Mouse (Mus musculus): ENCODE measurements around the gene Stard13.

Stard13 gene

GRCm38 (mm10) chr5:151103284-151103683, 130.4 kb downstream of the Stard13 start:
- no peak for DNase-seq

DNA sequence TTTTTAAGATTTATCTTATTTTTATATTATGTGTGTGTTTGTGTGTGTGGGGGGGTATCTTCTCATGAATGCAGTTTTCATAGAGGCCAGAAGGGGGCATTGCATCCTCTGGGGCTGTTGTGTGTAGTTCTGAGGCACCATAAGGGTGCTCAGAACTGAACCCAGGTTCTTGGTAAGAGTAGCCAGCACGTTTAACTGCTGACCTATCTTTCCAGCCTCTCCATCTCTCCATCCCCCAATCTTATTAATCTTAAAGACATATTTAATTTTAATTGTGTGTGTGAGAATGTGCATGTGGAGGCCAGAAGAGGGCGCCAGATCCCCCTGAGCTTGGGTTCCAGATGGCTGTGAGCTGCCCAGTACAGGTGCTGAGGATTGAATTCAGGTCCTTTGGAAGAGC, 131.4 kb downstream of the Stard13 start:
- DNase-seq = no peak

DNA sequence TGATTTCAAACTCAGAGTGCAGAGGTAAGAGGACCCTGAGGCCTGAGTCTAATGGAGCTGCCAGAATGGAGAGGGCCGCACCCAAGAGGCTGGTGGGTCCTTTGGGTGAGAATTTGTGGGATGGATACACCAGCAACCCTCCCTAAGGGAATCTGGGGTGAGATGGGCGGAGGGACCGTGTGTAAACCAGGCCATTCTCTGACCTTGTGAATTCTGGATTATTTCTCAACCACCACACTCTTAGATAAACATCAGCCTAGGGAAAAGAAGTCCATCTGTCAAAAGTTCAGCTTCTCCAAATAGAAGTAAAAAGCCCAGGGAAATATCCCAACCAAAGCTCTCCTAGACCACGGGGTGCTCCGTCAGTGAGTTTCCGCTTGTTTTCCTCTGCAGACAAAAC, 137.6 kb downstream of the Stard13 start:
- DNase-seq = no peak

DNA sequence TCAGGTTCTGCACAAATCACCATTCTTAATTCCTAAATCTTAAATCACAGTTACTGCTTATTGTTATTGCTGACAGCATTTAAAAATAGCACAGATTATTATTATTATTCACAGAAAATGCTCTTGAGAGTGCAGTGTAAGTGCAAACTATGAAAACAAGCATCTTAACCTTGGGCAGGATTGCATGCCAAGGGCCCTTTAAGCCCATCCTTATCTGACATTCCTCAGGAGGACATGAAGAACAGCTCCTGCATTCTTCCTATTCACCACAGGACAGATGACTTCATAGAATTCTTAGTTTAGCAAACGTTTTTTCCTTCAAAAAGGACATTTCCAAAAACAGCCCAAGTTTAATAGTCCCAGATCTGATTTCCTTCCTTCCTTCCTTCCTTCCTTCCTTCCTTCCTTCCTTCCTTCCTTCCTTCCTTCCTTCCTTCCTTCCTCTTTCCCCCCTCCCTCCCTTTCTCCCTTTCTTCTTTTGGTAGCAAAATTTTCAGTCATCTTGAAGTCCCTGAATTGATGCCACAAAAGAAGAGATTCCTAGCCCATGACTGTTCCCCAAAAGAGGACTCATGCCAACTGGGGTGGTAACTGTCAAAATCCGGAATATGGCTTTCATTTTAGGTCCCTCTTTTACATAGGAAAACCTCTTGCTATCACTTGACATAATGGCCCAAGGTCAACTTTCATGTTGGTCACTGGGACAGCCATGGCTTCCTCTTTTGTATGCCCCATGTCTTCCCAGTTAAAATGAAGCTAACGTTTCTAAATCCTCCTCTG, 140.6 kb downstream of the Stard13 start:
- no peak for DNase-seq

DNA sequence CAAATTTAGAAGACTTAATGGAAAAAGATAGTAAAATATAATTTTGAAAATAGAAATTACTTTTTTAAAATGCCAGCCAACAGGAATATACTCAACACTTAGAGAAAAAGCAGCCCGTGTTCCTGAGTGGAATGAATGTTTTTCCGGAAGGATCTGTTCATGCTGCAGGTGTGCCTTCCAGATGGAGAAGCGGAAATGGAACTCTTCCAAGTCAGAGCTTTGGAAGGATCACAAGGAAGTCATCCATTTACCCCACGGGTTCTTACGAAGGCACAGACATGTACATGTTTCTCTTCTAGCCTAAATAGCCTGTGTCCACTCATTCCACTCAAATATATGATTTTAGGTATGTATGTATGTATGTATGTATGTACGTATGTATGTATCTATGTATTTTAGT, 142.6 kb downstream of the Stard13 start:
- no peak for DNase-seq

- DNase-seq = no peak
Observed at GRCm38 (mm10) chr5:151089201-151089600, 144.4 kb downstream of the Stard13 start.

DNA sequence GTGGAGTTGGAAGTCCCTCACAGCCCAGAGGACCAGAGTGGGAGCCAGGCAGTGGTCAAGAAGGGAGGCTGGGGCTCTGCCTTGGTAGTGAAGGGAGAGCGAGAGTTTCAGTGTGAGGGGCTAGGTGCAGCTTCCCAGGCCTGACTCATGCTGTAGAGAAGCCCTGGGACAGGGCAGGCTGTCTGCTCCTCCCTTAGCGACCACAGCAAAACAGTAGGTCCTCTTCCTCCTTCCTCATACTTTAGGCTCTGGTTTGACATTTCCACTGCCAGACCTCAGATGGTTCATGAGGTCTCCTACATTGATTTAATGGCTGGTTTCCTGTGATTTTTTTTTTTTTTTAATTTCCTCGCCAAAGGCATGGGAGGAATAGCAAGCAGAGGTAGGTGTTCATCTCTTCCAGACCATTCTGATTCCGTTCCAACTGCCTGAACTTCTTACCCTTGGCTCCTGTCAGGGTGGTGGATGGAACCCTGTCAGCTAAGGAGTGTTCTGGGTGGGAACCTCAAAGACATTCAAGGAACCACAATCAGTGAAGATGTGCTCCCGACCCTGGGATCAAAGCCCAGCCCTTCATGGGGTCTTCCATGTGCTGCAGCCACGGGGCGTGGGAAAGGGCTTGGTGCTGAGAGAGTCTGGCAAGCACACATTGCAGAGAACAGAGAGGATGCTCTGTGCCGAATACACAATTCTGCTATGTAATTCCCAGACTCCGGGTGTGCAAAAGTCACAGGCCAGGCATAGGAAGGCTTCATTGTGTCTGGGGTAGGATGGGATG, 147.0 kb downstream of the Stard13 start:
- DNase-seq = peak in 1 of 2 experiments; percentile 10

GRCm38 (mm10) chr5:151085749-151086148, 147.9 kb downstream of the Stard13 start:
- DNase-seq = no peak

DNA sequence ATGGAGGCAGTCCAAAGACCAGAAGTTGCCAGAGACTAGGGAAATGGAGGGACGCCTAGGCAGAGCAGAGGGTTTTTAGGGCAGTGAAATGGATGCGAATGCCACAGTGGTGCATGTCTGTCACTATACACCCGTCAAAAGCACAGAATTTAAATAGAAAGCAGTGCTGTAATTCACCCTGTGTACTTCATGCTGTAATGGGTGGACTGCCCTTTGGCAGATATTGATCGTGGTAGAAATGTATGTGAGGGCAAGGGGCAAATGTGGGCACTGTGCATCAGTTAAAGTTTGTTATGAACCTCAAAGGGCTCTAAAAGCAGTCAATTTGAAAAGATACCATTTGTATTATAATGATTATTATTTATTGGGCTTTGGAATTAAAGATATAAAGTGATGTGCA, 153.4 kb downstream of the Stard13 start:
- no peak for DNase-seq

- DNase-seq = no peak
Observed at GRCm38 (mm10) chr5:151077953-151078352, 155.7 kb downstream of the Stard13 start.

GRCm38 (mm10) chr5:151076917-151077316, 156.7 kb downstream of the Stard13 start:
- no peak for DNase-seq

- DNase-seq = no peak
Observed at GRCm38 (mm10) chr5:151074282-151074681, 159.4 kb downstream of the Stard13 start.

DNA sequence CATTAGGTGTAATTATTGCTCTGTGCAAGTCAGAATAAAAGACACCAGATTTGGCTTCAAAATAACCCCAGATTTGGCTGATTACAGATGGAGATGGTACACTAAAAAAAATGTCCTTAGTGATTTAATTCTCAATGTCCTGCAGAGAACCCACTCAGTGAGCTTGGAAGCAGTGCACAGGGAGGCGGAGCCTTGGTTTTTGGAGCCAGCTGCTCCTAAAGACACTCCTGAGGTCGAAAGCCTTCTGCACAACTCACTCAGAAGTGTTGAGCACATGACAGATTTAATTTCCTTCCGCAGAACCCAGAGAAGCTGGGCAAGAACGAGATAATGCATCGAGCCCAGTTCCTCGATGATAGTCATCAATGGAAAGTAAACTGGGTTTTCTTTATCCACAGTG, 162.2 kb downstream of the Stard13 start:
- no peak for DNase-seq

DNA sequence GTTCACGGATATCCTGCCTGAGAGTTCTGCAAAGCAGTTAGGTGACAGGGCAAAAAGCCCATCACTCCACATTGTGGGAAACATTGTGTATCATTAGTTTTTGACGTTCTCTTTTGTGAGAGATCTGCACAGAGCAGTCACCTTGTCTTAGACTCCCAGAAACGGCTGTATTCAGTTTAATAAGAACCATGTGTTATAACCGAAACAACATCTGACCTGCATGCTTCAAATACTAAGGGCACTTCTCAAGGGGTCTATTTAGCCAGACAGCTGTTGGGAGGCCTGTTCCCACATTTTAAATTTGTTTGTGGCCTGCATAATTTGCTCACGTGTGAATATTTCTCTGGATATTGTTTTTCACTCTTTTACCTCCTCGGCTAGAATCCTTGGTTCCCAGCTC, 162.7 kb downstream of the Stard13 start:
- no peak for DNase-seq

DNA sequence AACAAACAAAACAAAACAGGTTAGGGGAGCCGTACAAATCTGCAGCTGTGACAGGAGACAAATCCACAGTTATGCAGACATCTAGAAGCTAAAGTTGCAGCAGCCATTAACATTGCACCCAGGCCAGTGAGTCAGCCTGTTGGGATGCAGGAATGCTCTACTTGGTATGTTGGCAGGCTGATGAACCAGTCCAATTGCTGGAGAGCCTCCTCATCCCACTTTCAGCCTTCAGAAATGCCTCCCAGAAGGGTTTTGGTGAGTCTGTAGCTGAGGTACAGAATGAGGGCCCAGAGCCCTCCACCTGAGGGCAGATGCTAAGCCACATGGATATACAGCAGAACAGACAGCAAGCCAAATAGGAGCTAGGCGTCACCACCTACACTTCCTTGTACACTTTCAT, 164.1 kb downstream of the Stard13 start:
- DNase-seq = no peak

DNA sequence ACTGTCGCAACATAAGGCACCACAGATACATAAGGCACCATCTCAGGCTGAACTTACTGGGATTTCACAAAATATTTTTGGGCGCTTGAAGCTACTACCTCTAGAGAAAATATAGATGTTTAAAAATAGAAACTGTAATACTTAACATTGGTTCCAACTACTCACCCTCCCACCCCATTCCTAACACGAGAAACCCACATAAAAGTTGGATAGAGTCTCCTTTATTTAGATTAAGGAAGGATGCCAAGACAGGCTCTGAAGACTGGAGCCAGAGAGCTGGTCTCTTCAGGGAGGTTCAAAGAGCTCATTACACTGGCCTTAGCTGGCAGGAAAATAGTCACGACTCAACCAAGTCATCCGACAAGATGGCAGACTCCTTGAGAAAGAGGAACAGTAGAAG, 167.6 kb downstream of the Stard13 start:
- DNase-seq = no peak

- DNase-seq = no peak
Observed at GRCm38 (mm10) chr5:151065228-151065627, 168.4 kb downstream of the Stard13 start.

DNA sequence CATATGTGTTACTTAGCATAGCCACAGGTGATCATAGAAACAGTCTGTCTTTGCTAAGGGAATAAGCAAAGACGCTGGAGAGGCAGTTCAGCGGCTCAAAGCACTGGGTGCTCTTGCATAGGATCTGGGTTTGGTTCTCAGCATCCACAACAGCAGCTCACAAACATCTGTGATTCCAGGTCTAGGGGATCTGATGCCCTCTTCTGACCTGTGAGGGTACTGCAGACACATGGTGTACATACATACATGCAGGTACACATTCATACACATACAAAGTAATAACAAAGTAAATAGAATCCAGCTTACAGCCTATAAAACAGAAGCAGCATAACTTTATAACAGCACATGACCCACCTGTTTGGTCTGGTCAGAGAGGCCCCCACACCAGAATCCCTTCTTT, 171.7 kb downstream of the Stard13 start:
- DNase-seq = no peak

- DNase-seq = peak; percentile 25 to 32
Observed at GRCm38 (mm10) chr5:151060476-151060875, 173.2 kb downstream of the Stard13 start.

DNA sequence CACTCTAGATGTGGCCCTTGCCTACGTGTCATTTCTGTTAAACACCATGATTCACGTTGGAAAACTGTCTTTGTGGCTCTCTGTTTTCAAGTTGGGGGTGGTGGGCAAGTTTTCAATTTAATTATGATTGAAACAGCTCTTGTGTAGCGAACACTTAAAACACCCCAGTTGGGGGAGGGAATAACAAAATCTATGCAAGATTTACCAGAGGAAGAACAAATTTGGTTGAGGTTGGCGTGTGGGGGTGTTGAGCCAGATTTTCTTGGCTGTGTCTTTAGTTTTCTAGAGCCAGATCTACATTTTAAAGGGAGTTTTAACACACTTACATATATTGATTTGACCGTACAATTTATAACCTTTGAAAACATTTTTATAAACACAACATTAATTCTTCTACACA, 173.9 kb downstream of the Stard13 start:
- DNase-seq = no peak

DNA sequence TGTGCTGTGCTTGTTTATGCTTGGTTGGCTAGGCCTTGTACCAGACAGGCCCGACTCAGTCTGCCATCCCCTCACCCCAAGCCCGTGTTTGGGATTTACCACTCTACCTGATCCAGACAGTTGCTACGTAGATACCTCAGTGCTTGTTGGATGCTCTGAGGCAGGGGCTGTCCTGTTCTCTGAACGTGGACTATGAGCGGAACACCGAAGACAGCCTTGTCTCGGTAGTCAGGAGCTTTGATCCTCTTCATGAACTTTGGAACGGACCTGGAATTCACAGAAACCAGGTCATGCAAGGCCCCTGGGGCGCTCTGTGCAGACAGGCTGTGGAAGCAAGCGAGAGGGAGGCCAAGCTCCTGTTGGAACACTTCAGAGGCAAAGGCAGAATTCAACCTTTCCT, 174.3 kb downstream of the Stard13 start:
- no peak for DNase-seq

- DNase-seq = no peak
Observed at GRCm38 (mm10) chr5:151057716-151058115, 175.9 kb downstream of the Stard13 start.

DNA sequence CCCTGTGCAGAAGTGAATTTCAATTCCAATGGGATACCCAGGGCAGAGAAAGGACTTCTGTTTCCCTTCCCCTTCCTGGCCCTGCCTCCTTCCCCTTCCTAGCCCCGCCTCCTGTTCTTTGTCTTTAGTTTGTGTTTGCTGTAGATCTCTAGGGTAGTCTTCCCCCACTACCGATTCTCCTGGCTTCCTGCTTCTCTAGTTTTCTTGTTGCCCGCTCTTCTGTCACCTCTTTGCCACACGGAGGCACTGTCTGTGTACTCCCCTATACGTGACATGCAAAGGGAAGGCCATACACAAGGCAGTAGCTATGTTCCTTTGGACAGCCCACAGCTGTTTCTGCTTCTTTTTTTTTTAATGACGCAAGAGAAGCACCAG, 176.7 kb downstream of the Stard13 start:
- no peak for DNase-seq

GRCm38 (mm10) chr5:151056255-151056919, 177.2 kb downstream of the Stard13 start:
- DNase-seq = no peak

All from cerebellum, postnatal 14 days (tissue).